Mouse (Mus musculus) spleen, postnatal 14 days (tissue): ENCODE data around the gene Llgl2.
A peak's percentile ranks its signal among the peaks of the same experiment; 100 is the strongest.
"Not testable (repeated sequence)": the region's sequence is repeated elsewhere in the genome, so short reads cannot be mapped to it uniquely, and the experiment has no call there.

Source experiments
- DNase-seq, 2 experiments: peaks; one replicate each; pipeline ENCODE4 v3.0.0; 2021 to 2022; ENCODE audit warnings: low spot score in 2 of 2

Gene Llgl2

DNA sequence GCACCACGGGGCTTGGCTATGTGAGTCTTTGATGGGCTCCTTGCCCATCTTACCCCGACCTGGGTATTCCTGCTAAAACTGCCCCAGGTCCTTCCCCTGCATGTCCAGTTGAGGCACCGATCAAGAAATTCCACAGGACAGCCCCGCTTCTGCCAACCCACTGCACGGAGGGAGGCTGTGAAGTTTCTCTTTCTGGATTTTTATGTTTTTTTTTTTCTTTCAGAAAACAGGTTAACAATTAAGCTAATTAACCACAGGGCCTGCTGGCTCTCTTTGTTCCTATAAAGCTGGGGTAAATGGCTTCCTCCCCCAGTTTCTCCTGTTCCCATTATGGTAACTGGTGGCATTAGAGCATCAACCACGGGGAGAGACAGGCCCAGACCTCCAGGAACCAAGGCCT lies 10.2 kb downstream of the Llgl2 start:
- no peak for DNase-seq

DNA sequence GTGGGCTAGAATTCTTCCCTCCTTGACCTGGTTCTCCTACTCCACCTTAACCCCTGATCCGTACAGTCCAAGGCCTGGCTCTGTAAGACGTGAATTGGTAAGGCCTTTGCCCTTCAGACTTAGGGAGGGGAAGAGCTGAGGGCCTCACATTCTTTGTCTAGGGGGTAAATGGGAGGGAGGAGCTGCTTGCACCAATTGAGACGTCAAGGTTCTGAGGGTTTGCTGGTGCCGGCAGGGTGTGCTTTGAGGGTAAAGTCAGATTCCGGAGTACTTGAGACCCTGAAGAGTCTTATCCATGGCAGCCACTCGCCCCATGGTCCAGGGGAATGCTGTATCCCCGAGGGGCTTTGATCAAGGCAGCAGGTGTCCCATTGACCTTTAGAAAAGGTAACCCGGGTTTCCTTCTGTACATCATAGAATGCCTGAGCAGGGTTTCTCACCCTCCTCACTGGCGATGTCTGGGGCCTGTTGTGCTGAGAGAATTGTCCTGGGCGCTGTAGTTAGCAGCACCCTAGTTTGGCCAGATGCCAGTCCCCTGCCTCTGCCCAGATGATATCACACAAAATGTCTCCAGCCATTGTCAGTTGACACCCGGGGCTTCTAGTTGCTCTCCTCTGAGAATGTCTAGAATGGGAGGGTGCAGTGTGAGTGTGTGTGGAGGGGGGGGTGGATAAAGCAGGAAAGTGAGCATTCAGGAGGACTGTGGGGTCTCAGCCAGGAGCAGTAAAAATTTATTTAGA lies 13.0 kb downstream of the Llgl2 start:
- no peak for DNase-seq

- DNase-seq, result no peak
These were observed 13.9 kb downstream of the Llgl2 start for GRCm38 (mm10) chr11:115837606-115838345.

DNA sequence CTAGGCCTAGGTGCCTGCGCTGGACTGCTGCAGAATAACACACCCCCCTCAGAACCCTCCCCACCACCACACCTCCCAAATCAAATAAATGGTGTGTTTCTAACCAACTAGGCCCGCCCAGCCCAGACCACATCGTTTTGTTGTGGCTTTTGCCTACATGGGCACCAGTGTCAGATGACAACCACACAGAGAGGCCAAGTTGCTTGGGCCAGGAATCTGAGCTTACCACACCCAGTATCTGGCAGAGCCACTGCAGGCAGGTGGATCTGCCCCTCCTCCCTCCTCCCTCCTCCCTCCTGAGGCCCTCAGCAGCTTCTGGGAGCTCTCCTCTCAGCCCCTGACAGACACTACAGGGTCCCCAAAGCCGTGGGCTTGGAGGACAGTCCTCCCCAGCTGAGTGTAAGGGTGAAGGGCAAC lies 15.1 kb downstream of the Llgl2 start:
- DNase-seq, result no peak

GRCm38 (mm10) chr11:115839732-115840131 lies 15.9 kb downstream of the Llgl2 start:
- DNase-seq, result no peak

DNA sequence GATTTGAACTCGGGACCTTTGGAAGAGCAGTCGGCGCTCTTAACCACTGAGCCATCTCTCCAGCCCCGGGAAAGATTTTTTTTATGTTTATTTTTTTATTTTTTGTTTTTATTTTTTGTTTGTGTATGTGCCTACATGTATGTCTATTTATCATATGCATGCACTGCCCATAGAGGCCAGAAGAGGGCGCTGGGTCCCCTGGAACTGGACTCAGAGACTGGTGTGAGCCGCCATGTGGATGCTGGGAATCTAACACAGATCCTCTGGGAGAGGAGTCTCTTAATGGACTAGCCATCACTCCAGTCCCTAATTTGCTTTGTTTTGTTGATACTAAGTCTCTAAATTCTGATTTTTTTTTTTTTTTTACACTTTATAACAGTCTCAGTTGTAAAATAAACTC lies 17.2 kb downstream of the Llgl2 start:
- no peak for DNase-seq

- no peak for DNase-seq
These were observed 18.2 kb downstream of the Llgl2 start for GRCm38 (mm10) chr11:115841961-115842550.

- no peak for DNase-seq
These were observed 19.5 kb downstream of the Llgl2 start for GRCm38 (mm10) chr11:115843141-115843890.

GRCm38 (mm10) chr11:115843891-115844239 lies 20.0 kb downstream of the Llgl2 start:
- DNase-seq, result no peak

- no peak for DNase-seq
These were observed 20.4 kb downstream of the Llgl2 start for GRCm38 (mm10) chr11:115844240-115844639.

DNA sequence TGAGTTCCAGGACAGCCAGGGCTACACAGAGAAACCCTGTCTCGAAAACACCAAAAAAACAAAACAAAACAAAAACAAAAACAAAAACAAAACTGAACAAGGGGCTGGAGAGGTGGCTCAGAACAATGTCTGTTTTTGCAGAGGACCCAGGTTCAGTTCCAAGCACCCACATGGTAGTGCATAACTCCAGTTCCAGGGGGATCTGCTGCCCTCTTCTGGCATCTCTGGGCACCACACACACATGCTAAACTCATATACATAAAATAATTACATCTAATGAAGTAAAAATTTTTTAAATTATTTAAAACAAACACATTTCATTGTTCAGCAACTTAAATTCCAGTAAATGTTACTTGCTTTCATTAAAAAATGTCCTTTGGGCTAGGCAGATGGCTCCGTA lies 22.0 kb downstream of the Llgl2 start:
- no peak for DNase-seq

- DNase-seq, result no peak
These were observed 30.8 kb downstream of the Llgl2 start for GRCm38 (mm10) chr11:115854674-115855073.

GRCm38 (mm10) chr11:115857146-115857545 lies 33.3 kb downstream of the Llgl2 start:
- not testable (repeated sequence) for DNase-seq

DNA sequence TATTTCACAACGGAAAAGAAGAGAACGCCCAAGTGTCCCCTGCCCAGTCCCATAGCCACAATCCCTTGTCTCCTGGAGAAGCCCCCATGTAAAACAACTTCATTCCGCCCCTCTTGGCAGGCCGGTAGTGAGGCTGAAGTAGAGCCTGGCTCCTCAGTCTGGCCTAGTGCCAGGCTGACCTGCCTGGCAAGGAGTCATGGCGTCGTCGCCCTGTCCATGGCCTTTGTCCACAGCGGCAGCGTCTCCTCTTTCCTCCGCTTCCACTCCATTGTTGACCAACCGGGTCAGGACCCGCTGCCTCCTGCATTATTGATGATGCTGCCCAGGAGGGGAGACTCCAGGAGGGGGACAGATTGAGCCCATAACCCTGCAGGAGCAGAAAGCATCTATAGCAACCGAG lies 34.1 kb downstream of the Llgl2 start:
- DNase-seq, result no peak

DNA sequence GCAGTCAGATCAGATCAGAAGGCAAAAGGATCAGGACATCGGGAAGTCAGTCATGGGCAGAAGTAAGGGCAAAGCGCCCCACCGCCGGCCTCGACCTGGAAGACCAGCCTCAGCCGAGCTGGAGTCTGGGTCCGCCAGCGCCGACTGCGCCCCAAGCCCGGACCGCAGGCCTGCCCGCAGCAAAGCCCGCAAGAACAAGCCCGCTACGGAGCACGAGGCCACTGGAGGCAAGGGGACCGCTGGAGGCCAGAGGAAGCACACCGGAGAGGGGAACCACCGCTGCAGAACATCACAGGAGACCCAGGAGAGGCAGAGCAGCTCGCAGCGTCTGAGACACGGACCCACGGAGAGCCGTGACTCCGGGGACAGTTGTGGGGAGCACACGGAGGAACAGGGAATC lies 34.5 kb downstream of the Llgl2 start, which contains the start of gene Myo15b:
TSS of gene Myo15b (plus strand) at position 53 of the 400 bp plus-strand sequence.
- no peak for DNase-seq

DNA sequence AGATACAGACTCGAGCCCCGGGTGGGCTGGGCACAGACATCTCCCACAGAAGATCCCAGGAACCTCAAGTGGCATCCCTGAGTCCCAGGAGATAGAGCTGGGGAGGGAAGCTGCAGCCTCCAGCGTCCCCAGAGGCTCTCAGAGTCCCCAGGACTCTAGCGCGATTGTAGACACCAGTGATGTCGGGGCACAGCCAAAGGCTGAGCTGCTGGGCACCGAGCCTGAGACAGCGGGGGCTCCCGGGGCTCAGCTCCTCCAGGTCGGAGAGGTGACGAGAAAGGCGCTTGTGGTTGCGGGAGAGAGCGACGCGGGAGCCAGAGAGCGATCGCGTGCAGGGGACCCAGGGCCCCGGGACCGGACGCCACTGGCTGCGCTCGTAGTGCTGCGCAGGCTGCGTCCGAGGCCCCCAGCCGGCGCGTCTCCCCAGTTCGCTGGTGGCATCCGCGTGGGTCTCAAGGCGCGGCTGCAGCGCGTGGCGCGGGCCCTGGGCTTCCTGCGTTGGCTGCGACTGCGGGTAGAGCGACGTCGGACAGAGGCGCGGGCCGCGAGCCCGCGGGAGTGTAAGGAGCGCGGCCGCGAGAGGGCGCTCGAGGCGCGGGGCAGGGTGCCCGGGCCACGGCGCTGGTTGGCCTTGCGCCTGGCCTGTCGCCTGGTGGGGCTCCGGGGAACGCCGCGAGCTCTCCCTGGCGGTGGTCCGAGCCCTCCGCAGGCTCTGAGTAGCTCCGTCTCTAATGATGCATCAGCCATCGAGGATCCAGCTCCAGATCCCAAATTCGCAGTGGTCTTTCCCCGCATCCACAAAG lies 35.5 kb downstream of the Llgl2 start:
- peak; percentile 66 to 85 for DNase-seq

DNA sequence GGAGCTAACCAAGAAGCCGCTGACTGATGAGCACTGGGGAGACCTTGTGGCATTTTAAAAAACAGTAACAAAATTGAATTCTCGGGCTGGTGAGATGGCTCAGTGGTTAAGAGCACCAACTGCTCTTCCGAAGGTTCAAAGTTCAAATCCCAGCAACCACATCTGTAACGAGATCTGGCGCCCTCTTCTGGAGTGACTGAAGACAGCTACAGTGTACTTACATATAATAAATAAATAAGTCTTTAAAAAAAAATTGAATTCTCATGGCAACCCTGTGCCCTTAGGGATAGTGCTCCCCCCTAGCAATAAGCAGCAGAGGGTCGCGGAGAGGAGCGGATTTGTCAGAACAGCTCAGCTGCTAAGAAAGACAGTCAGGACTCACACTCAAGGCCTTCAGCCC lies 40.0 kb downstream of the Llgl2 start:
- no peak for DNase-seq

GRCm38 (mm10) chr11:115869393-115869792 lies 45.5 kb downstream of the Llgl2 start:
- DNase-seq, result no peak

DNA sequence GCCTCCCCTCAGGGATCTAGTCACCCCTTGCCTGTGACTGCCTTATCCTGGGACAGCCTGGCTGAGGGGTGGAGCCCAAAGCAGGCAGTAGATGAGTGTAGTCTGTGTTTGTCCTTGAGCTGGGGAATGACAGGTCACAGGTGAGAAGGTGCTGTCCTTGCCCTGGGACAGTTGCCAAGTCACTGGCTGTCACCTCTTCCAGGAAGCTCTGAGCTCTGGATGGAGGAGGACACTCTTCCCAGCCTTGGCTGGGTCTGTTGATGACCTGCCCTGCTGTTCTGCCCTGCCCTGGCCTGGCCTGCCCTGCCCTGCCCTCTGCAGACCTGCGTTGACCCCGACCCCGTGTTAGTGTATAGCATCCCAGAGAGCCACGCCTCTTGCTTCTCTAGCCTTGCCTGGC lies 48.6 kb downstream of the Llgl2 start:
- no peak for DNase-seq

DNA sequence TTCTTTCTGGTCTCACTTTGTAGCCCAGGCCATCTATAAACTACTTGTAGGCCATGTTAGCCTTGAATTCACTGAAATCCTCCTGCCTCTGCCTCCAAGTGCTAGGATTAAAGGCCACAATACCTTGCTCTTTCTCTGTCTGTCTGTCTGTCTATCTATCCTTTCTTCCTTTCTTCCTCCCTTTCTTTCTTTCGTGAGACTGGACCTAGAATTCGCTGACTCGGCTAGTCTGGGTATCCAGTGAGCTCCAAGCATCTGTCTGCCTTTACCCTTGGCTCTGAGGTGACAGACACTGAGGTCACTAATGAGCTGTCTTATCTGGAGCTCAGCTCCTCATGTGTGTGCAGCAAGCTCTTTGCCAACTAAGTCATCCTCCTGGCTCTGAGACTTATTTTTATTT lies 52.1 kb downstream of the Llgl2 start:
- DNase-seq, result no peak

DNA sequence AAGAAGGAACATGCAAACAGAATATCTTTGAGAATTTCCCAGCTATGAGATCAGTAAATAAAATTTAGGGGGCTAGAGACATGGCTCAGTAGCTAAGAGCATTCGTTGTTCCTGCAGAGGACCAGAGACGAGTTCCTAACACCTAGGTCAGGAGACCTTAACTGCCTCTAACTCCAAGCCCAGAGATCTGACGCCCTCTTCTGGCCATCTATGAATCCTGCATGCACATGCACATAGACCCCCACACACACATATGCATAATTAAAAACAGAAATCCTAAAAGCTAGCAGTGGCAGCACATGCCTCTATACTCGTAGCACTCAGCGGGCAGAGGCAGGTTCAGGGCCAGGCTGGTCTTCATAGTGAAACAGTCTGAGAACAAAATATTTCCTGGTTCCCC lies 52.6 kb downstream of the Llgl2 start:
- no peak for DNase-seq
